Mouse (Mus musculus) kidney, adult 18-20 months (tissue): Measurements from ENCODE around the gene Olfr1354.
"Not testable (repeated sequence)": the region's sequence is repeated elsewhere in the genome, so short reads cannot be mapped to it uniquely, and the experiment has no call there.

Experiments
- DNase-seq: peaks from one replicate; pipeline ENCODE4 v3.0.0; 2021

The Olfr1354 gene

GRCm38 (mm10) chr10:78912871-78913270, at the start of gene Olfr1354:
Olfr1354 (plus strand) TSS chr10:78913171.
- not testable (repeated sequence) for DNase-seq

GRCm38 (mm10) chr10:78875240-78875639, 37.7 kb upstream of the Olfr1354 start, which contains the start of gene Olfr1355:
Olfr1355 (plus strand) TSS chr10:78875540.
- DNase-seq: no peak

GRCm38 (mm10) chr10:78950336-78950735, 37.4 kb downstream of the Olfr1354 start, which contains the start of gene Olfr8:
Olfr8 (plus strand) TSS chr10:78950636.
- not testable (repeated sequence) for DNase-seq

GRCm38 (mm10) chr10:78963009-78963408, 50.0 kb downstream of the Olfr1354 start, which contains the start of gene Olfr1353:
Olfr1353 (plus strand) TSS chr10:78963309.
- DNase-seq: not testable (repeated sequence)
